Mouse (Mus musculus) adrenal gland, adult 10 weeks (tissue): ENCODE measurements around the gene Rho. TPM values are rescaled to one million over a fixed set of nuclear protein-coding genes. Genes with fewer than 3 reads are reported as not detected.

Experiments
- polyA plus RNA-seq: library from polyadenylated mRNA; stranded (reverse); fragments of 350-450 nt; fragmentation: Illumina TruSeq; extraction: RNeasy Lipid Tissue Mini Kit (QIAGEN cat#74804); gene quantifications from one replicate; pipeline ENCODE4 v1.2.3, GENCODE M21; 2014; ENCODE audit warnings: low read depth, low replicate concordance

Rho gene
- polyA plus RNA-seq, result 0.17 TPM

GRCm38 (mm10) chr6:115931639-115932038, at the start of gene Rho:
Gene Rho, plus strand, starts transcription at chr6:115931748.

GRCm38 (mm10) chr6:115944638-115945037, 13.1 kb downstream of the Rho start, which contains the start of gene H1foo:
Gene H1foo, plus strand, starts transcription at chr6:115944938.

Other genes with a start within 250 kb of the Rho start
- gene Tmem40, start 169.3 kb upstream of the Rho start, polyA plus RNA-seq, result not detected
- gene Cand2, start 157.2 kb upstream of the Rho start, polyA plus RNA-seq, result 5.2 TPM
- gene Rpl32, start 123.0 kb upstream of the Rho start, polyA plus RNA-seq, result 179 TPM
- not detected for gene Efcab12, start 93.3 kb upstream of the Rho start, polyA plus RNA-seq
- gene Mbd4, start 78.4 kb upstream of the Rho start, polyA plus RNA-seq, result 5.7 TPM
- gene Ift122, start 78.3 kb upstream of the Rho start, polyA plus RNA-seq, result 13.0 TPM
- gene H1foo, start 13.2 kb downstream of the Rho start, polyA plus RNA-seq, result not detected
- gene Plxnd1, start 63.3 kb downstream of the Rho start, polyA plus RNA-seq, result 35.9 TPM